Mouse (Mus musculus): ENCODE data around the gene Fbxo2. TPM values are rescaled to one million over a fixed set of nuclear protein-coding genes. Genes with fewer than 3 reads are reported as not detected.

Gene Fbxo2
- total and polyA plus RNA-seq, 2 experiments from 2014 or later = 39.8 to 45.6 TPM

DNA sequence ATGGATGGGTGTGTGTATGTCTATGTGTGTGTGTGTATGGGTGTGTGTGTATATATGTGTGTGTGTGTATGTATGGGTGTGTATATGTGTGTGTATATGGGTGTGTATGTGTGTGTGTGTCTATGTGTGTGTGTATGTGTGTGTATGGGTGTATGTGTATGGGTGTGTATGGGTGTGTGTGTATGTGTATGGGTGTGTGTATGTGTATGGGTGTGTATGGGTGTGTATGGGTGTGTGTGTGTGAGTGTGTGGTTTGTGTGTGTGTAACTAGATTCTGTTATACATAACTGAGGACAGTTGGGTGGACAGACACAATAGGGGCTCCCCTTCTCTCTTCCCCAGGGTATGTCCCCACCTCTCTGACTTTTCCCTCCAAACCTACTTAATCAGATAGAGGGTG lies 34.0 kb downstream of the Fbxo2 start:
- H3K27me3 ChIP-seq (ENCODE audit: insufficient read depth, low read length) = no peaks in the 10 kb centered on the region
- no peaks in the 10 kb centered on the region for H3K36me3 ChIP-seq (ENCODE audit: insufficient read depth, low read length)
- TF ChIP-seq CTCF (IDR thresholded peaks at IDR 0.05; ENCODE audit: low read depth) = no peak
- H3K4me2 ChIP-seq (ENCODE audit: low read depth, low read length) = no peak overlapping the region
- H3K9me3 ChIP-seq (ENCODE audit: low read length) = no peaks in the 10 kb centered on the region
- peaks cover 3% of the 10 kb centered on the region; the same call in 1 of the 2 replicates for H3K4me1 ChIP-seq (ENCODE audit: insufficient read depth, low read length)
- H3K9ac ChIP-seq (replicated peaks; ENCODE audit: low read length) = no peak overlapping the region
- H3K4me3 ChIP-seq (ENCODE audit: low read length) = no peak overlapping the region
- no peak for DNase-seq (ENCODE audit: low spot score)
- no peak for ATAC-seq
- H3K27ac ChIP-seq = no peak overlapping the region

- no peak for TF ChIP-seq CTCF (IDR thresholded peaks at IDR 0.05; ENCODE audit: low read depth)
- Histone ChIP-seq H3K27me3 (ENCODE audit: insufficient read depth, low read length) (no peaks in the 10 kb centered on the region), H3K27ac (no peak overlapping the region), H3K4me3 (ENCODE audit: low read length) (no peak overlapping the region), H3K36me3 (ENCODE audit: insufficient read depth, low read length) (no peaks in the 10 kb centered on the region), H3K9me3 (ENCODE audit: low read length) (no peaks in the 10 kb centered on the region), H3K4me2 (ENCODE audit: low read depth, low read length) (no peak overlapping the region), H3K4me1 (ENCODE audit: insufficient read depth, low read length) (peaks cover 3% of the 10 kb centered on the region; the same call in 1 of the 2 replicates), H3K9ac (replicated peaks; ENCODE audit: low read length) (no peak overlapping the region)
- no peak for DNase-seq (ENCODE audit: low spot score)
- WGBS = 38% methylated on average over 10 of the region's 10 CpGs
- ATAC-seq = no peak
Observed at GRCm38 (mm10) chr4:148198721-148199120, 38.3 kb downstream of the Fbxo2 start.

DNA sequence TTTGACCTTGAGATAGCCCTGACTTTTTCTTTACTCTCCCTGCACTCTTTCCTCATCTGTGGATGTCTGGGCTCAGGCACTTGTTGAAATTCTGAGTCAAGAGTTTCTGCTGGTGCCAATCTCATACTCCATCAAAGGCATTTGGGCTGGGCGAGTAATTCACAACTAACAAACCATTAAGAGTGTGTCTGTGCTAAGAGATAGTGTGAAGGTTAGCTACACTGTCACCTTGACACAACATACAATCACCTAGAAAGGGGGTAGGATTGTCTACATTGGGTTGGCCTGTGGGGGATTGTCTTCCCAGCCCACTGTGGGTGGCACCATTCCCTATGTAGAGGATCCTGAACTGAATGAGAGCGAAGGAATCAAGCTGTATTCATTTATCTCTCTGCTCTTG lies 43.1 kb downstream of the Fbxo2 start:
- TF ChIP-seq CTCF (IDR thresholded peaks at IDR 0.05; ENCODE audit: low read depth) = no peak
- no peak overlapping the region for H3K9ac ChIP-seq (replicated peaks; ENCODE audit: low read length)
- H3K9me3 ChIP-seq (ENCODE audit: low read length) = no peaks in the 10 kb centered on the region
- DNase-seq (ENCODE audit: low spot score) (no peak), ATAC-seq (no peak)
- H3K4me3 ChIP-seq (ENCODE audit: low read length) = no peak overlapping the region
- H3K27me3 ChIP-seq (ENCODE audit: insufficient read depth, low read length) = no peaks in the 10 kb centered on the region
- peaks cover 3% of the 10 kb centered on the region; the same call in 1 of the 2 replicates for H3K4me1 ChIP-seq (ENCODE audit: insufficient read depth, low read length)
- WGBS = 99% methylated on average over 2 of the region's 2 CpGs
- no peak overlapping the region for H3K4me2 ChIP-seq (ENCODE audit: low read depth, low read length)
- H3K36me3 ChIP-seq (ENCODE audit: insufficient read depth, low read length) = no peaks in the 10 kb centered on the region
- H3K27ac ChIP-seq = no peak overlapping the region

DNA sequence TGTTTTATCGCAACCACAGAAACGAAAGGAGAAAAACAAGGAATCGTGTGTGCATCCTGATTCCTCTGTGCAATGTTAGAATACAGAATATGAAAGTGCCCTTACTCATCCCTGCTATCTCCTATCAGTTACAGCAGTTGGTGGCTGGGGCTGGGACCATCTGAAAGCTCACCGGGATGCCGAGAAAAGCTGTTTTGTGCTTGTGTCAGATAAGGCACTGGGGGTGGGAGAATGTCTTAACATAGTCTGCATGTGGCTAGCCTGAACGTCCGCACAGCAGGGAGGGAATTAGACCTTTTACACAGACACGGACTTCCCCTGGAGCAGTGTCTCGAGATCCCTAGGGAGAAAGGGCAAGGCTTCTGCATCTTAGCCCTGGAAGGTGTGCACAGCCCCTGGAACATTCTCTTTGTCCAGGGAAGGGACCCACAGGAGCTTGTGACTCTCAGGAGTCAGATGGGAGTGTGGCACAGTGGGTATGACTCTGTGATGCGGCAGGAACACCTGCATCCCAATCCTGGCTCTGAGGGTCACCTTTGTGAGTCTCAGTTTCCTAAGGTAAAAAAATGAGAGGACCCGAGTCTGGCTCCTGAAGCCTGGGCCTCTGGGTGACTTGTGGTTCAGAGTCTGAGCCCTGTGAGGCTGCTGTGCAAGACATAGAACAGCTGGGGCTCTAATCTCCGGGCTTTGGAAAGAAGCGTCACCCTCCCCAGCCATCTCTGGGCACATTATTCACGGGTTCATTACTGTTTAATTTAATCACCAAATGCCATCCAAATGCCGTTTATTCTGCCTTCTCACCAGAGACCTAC lies 43.8 kb downstream of the Fbxo2 start:
- H3K4me2 ChIP-seq (ENCODE audit: low read depth, low read length) = no peak overlapping the region
- no peak for TF ChIP-seq CTCF (IDR thresholded peaks at IDR 0.05; ENCODE audit: low read depth)
- DNase-seq (ENCODE audit: low spot score) (no peak), ATAC-seq (no peak)
- H3K9ac ChIP-seq (replicated peaks; ENCODE audit: low read length) = no peak overlapping the region
- no peak overlapping the region for H3K4me3 ChIP-seq (ENCODE audit: low read length)
- WGBS = 45% methylated on average over 15 of the region's 15 CpGs
- H3K9me3 ChIP-seq (ENCODE audit: low read length) = no peaks in the 10 kb centered on the region
- H3K27ac ChIP-seq = no peak overlapping the region
- no peaks in the 10 kb centered on the region for H3K36me3 ChIP-seq (ENCODE audit: insufficient read depth, low read length)
- no peaks in the 10 kb centered on the region for H3K4me1 ChIP-seq (ENCODE audit: insufficient read depth, low read length)
- no peaks in the 10 kb centered on the region for H3K27me3 ChIP-seq (ENCODE audit: insufficient read depth, low read length)

DNA sequence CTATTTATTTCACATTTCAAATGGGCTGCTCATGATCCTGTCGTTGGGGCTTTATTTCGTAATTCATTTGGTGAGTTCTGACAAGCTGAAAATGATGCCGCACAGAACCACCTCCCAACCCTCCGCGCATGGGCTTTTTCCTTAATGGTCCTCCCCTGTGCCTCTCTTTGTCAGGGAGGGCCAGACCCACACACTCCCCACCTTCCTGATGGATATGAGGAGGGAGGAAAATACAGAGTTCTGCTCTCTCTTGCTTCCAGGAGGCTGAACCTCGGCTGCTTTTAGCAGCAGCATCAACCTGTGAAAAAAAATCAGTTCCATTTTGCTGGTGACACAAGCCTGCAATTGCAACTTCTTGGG lies 44.4 kb downstream of the Fbxo2 start:
- H3K4me2 ChIP-seq (ENCODE audit: low read depth, low read length) = no peak overlapping the region
- H3K27ac ChIP-seq = no peak overlapping the region
- WGBS = 48% methylated on average over 6 of the region's 6 CpGs
- no peaks in the 10 kb centered on the region for H3K36me3 ChIP-seq (ENCODE audit: insufficient read depth, low read length)
- ATAC-seq (no peak), DNase-seq (ENCODE audit: low spot score) (no peak)
- H3K27me3 ChIP-seq (ENCODE audit: insufficient read depth, low read length) = no peaks in the 10 kb centered on the region
- no peaks in the 10 kb centered on the region for H3K4me1 ChIP-seq (ENCODE audit: insufficient read depth, low read length)
- no peak overlapping the region for H3K4me3 ChIP-seq (ENCODE audit: low read length)
- no peak for TF ChIP-seq CTCF (IDR thresholded peaks at IDR 0.05; ENCODE audit: low read depth)
- H3K9me3 ChIP-seq (ENCODE audit: low read length) = no peaks in the 10 kb centered on the region
- no peak overlapping the region for H3K9ac ChIP-seq (replicated peaks; ENCODE audit: low read length)

DNA sequence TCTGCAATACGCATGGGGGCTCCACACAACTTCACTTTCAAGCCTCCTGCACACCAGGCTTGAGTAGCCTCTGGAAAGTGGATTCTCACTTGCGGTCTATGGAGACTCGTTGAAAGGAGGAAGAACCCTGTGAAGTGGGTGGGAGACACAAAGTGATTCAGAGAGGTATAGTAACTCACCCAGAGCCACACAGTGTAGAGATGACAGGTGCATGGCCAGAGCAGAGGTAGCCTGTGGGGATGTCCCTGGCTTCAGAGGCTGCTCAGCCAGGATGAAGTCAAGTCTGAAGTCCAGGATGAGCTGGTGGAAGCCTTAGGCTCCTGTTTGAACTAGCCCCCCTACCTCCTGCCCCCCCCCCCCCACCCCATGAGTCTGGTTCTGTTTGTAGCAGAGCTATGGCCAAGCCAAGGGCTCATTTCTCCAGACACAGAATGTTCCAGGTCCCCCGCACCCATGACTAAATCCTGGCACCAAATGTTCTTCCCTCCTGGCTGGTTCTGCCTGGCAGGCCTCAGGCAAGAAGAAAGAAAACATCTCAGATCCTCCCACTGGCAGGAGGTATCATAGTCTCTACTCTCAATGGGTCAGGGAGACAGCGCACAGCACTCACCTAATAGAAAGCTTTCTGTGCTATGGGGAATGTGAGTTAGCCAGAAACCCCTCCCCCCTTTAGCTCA lies 54.2 kb downstream of the Fbxo2 start:
- ATAC-seq (0 out of 2 replicates have a peak, but pooled peaks have one; percentile 19), DNase-seq (ENCODE audit: low spot score) (no peak)
- WGBS = 39% methylated on average over 5 of the region's 5 CpGs
- H3K27ac ChIP-seq = no peak overlapping the region
- no peak overlapping the region for H3K4me3 ChIP-seq (ENCODE audit: low read length)
- H3K9me3 ChIP-seq (ENCODE audit: low read length) = no peaks in the 10 kb centered on the region
- no peak overlapping the region for H3K9ac ChIP-seq (replicated peaks; ENCODE audit: low read length)
- peaks cover 12% of the 10 kb centered on the region; the same call in 1 of the 2 replicates for H3K4me1 ChIP-seq (ENCODE audit: insufficient read depth, low read length)
- TF ChIP-seq CTCF (IDR thresholded peaks at IDR 0.05; ENCODE audit: low read depth) = no peak
- no peaks in the 10 kb centered on the region for H3K27me3 ChIP-seq (ENCODE audit: insufficient read depth, low read length)
- no peak overlapping the region for H3K4me2 ChIP-seq (ENCODE audit: low read depth, low read length)
- no peaks in the 10 kb centered on the region for H3K36me3 ChIP-seq (ENCODE audit: insufficient read depth, low read length)
